Mouse (Mus musculus): ENCODE results near the gene Sphk2. TPM values are rescaled to one million over a fixed set of nuclear protein-coding genes. Genes with fewer than 3 reads are reported as not detected.

Sphk2 gene
- total RNA-seq, 2 experiments from 2014 or later: 23.0 to 24.6 TPM

- intact Hi-C loops (cut with DNase I): no loop called here
- no peak for DNase-seq (ENCODE audit: extremely low spot score in 1 of 2, low spot score in 2 of 2)
Observed at GRCm38 (mm10) chr7:45727625-45728024, 9.8 kb upstream of the Sphk2 start.

GRCm38 (mm10) chr7:45726419-45726818 is 8.6 kb upstream of the Sphk2 start:
- no peak for DNase-seq (ENCODE audit: extremely low spot score in 1 of 2, low spot score in 2 of 2)
- intact Hi-C loops (cut with DNase I): no loop called here

- intact Hi-C loops (cut with DNase I): no loop called here
- DNase-seq (ENCODE audit: extremely low spot score in 1 of 2, low spot score in 2 of 2): no peak
Observed at GRCm38 (mm10) chr7:45725713-45726112, 7.9 kb upstream of the Sphk2 start, which contains the start of gene Spaca4. Gene Spaca4, minus strand, starts transcription at chr7:45725813.

GRCm38 (mm10) chr7:45725151-45725550 is 7.3 kb upstream of the Sphk2 start:
- no peak for DNase-seq (ENCODE audit: extremely low spot score in 1 of 2, low spot score in 2 of 2)
- intact Hi-C loops (cut with DNase I): no loop called here

GRCm38 (mm10) chr7:45723781-45724180 is 6.0 kb upstream of the Sphk2 start:
- DNase-seq (ENCODE audit: extremely low spot score in 1 of 2, low spot score in 2 of 2): no peak
- intact Hi-C loops (cut with DNase I): no loop called here

- no peak for DNase-seq (ENCODE audit: extremely low spot score in 1 of 2, low spot score in 2 of 2)
- intact Hi-C loops (cut with DNase I): no loop called here
Observed at GRCm38 (mm10) chr7:45723301-45723700, 5.5 kb upstream of the Sphk2 start.

- no peak for DNase-seq (ENCODE audit: extremely low spot score in 1 of 2, low spot score in 2 of 2)
- intact Hi-C loops (cut with DNase I): no loop called here
Observed at GRCm38 (mm10) chr7:45722348-45722713, 4.5 kb upstream of the Sphk2 start.

GRCm38 (mm10) chr7:45721642-45722347 is 4.0 kb upstream of the Sphk2 start:
- intact Hi-C loops (cut with DNase I): no loop called here
- peak in 1 of 2 experiments; percentile 26 for DNase-seq (ENCODE audit: extremely low spot score in 1 of 2, low spot score in 2 of 2)

- intact Hi-C loops (cut with DNase I): no loop called here
- DNase-seq (ENCODE audit: extremely low spot score in 1 of 2, low spot score in 2 of 2): no peak
Observed at GRCm38 (mm10) chr7:45721234-45721571, 3.4 kb upstream of the Sphk2 start.

- DNase-seq (ENCODE audit: extremely low spot score in 1 of 2, low spot score in 2 of 2): peak in 1 of 2 experiments; percentile 34
- intact Hi-C loops (cut with DNase I): no loop called here
Observed at GRCm38 (mm10) chr7:45720413-45721233, 2.8 kb upstream of the Sphk2 start, which contains the start of gene Fam83e. Gene Fam83e, plus strand, starts transcription at chr7:45721212.

GRCm38 (mm10) chr7:45719738-45720412 is 2.1 kb upstream of the Sphk2 start:
- intact Hi-C loops (cut with DNase I): no loop called here
- peak in 1 of 2 experiments; percentile 24 for DNase-seq (ENCODE audit: extremely low spot score in 1 of 2, low spot score in 2 of 2)

GRCm38 (mm10) chr7:45719180-45719579 is 1.4 kb upstream of the Sphk2 start:
- peak in 1 of 2 experiments; percentile 31 for DNase-seq (ENCODE audit: extremely low spot score in 1 of 2, low spot score in 2 of 2)
- intact Hi-C loops (cut with DNase I): no loop called here

GRCm38 (mm10) chr7:45718331-45718730 is 529 bp upstream of the Sphk2 start:
- peak in 1 of 2 experiments; percentile 48 for DNase-seq (ENCODE audit: extremely low spot score in 1 of 2, low spot score in 2 of 2)
- intact Hi-C loops (cut with DNase I): no loop called here

- no peak for DNase-seq (ENCODE audit: extremely low spot score in 1 of 2, low spot score in 2 of 2)
- intact Hi-C loops (cut with DNase I): no loop called here
Observed at GRCm38 (mm10) chr7:45716952-45717917, 567 bp downstream of the Sphk2 start.

- intact Hi-C loops (cut with DNase I): no loop called here
- no peak for DNase-seq (ENCODE audit: extremely low spot score in 1 of 2, low spot score in 2 of 2)
Observed at GRCm38 (mm10) chr7:45716460-45716857, 1.3 kb downstream of the Sphk2 start.

GRCm38 (mm10) chr7:45715741-45716459 is 1.9 kb downstream of the Sphk2 start:
- no peak for DNase-seq (ENCODE audit: extremely low spot score in 1 of 2, low spot score in 2 of 2)

GRCm38 (mm10) chr7:45715090-45715708 is 2.6 kb downstream of the Sphk2 start, which contains the start of gene Rpl18:
Gene Rpl18, plus strand, starts transcription at chr7:45715457.
- intact Hi-C loops (cut with DNase I): no loop called here
- DNase-seq (ENCODE audit: extremely low spot score in 1 of 2, low spot score in 2 of 2): peak; percentile 98 to 100

More at GRCm38 (mm10) chr7:45715741-45716459, 1.9 kb downstream of the Sphk2 start:
- intact Hi-C loops (cut with DNase I): no loop called here

Measured in left cerebral cortex, postnatal 10 days (tissue).